Mouse (Mus musculus) intestine, embryonic 15.5 days (tissue): ENCODE results near the gene Rpusd1. TPM values are rescaled to one million over a fixed set of nuclear protein-coding genes. Genes with fewer than 3 reads are reported as not detected.
A peak's percentile ranks its signal among the peaks of the same experiment; 100 is the strongest.

Experiments
- ATAC-seq: fragments of 200-750 bp; cut with Nextera tagmentation; 2 replicates; pipeline ENCODE4 v1.8.0; 2017; ENCODE audit warnings: moderate TSS enrichment, moderate library complexity
- H3K27ac ChIP-seq: fragments of 300-500 bp; sonication (generic); 2 replicates; pipeline ENCODE4 v1.5.1; 2015; ENCODE audit warnings: mild to moderate bottlenecking, inconsistent platforms
- H3K27me3 ChIP-seq: fragments of 300-500 bp; sonication (generic); replicated peaks from 2 replicates; pipeline ENCODE4 v1.6.1; 2015; ENCODE audit warnings: inconsistent platforms
- H3K36me3 ChIP-seq: fragments of 300-500 bp; sonication (generic); 2 replicates; pipeline ENCODE4 v1.6.1; 2015; ENCODE audit warnings: inconsistent platforms
- H3K4me1 ChIP-seq: fragments of 300-500 bp; sonication (generic); replicated peaks from 2 replicates; pipeline ENCODE4 v1.6.1; 2015; ENCODE audit warnings: inconsistent platforms
- H3K4me2 ChIP-seq: fragments of 300-500 bp; sonication (generic); replicated peaks from 2 replicates; pipeline ENCODE4 v1.6.1; 2015; ENCODE audit warnings: mild to moderate bottlenecking, inconsistent platforms
- H3K4me3 ChIP-seq: fragments of 300-500 bp; sonication (generic); replicated peaks from 2 replicates; pipeline ENCODE4 v1.5.1; 2015; ENCODE audit warnings: inconsistent platforms
- H3K9ac ChIP-seq: fragments of 300-500 bp; sonication (generic); 2 replicates; pipeline ENCODE4 v1.6.1; 2015; ENCODE audit warnings: inconsistent platforms
- H3K9me3 ChIP-seq: fragments of 300-500 bp; sonication (generic); 2 replicates; pipeline ENCODE4 v1.6.1; 2016; ENCODE audit warnings: inconsistent platforms
- WGBS: fragments of 180-500 bp; shearing (Covaris S2); methylation state at CpG from one replicate; pipeline ENCODE4 v1.1.7; 2015; 5-methylcytosine and 5-hydroxymethylcytosine counted together
- polyA plus RNA-seq: library from polyadenylated mRNA; unstranded; fragments of >200 nt; fragmentation: Nextera tagmentation; extraction: Ambion mirVana; gene quantifications from 2 replicates; pipeline ENCODE4 v1.2.1, GENCODE M21; 2015

The Rpusd1 gene
- polyA plus RNA-seq, 1 experiment from 2014 or later: 16.4 TPM

DNA sequence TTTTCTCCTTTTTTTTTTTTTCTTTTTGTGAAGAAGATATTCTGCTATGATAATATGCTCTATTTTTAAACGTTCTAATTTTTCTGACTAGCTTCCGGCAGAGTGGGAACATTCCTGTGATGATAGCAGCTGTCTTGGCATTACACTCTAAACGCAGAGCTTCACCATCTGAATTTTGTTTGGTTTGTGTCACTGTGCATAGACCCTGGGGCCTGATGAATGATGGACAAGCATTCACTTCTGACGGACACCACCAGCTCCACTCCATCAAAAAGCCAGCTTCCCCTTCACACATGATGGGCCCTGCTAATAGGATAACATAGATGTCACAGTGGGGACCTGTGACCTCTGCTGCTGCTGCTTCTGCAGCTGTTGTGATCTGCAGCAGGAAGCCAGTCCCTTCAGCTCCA, 34.1 kb downstream of the Rpusd1 start:
- WGBS: 51% methylated on average over 4 of the region's 4 CpGs
- no peak overlapping the region for H3K4me2 ChIP-seq
- no peak overlapping the region for H3K4me3 ChIP-seq
- no peak for ATAC-seq
- no peaks in the 10 kb centered on the region for H3K36me3 ChIP-seq
- no peaks in the 10 kb centered on the region; the same call in 1 of the 2 replicates for H3K4me1 ChIP-seq
- H3K27ac ChIP-seq: no peak overlapping the region
- H3K9ac ChIP-seq: no peak overlapping the region
- no peaks in the 10 kb centered on the region for H3K9me3 ChIP-seq
- no peaks in the 10 kb centered on the region for H3K27me3 ChIP-seq

DNA sequence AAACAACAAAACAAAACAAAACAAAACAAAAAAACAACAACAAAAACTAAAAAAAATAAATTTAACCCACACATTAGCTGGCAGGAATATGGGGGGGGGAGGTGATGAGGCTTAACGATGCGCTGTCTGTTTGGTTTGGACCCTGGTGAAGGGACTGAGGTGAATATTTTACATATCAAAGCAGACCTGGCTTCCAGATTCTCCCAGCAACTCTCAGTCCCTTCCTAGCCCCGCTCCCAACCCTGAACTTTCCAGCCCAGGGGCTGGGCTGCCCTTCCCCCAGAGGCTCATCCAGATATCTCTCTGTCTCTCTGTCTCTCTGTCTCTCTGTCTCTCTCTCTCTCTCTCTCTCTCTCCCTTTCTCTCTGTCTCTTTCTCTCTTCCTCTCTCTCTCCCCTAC, 35.1 kb downstream of the Rpusd1 start:
- no peak for ATAC-seq
- H3K4me3 ChIP-seq: no peak overlapping the region
- no peak overlapping the region for H3K9ac ChIP-seq
- no peaks in the 10 kb centered on the region for H3K36me3 ChIP-seq
- H3K27me3 ChIP-seq: no peaks in the 10 kb centered on the region
- H3K9me3 ChIP-seq: no peaks in the 10 kb centered on the region
- no peaks in the 10 kb centered on the region for H3K4me1 ChIP-seq
- H3K4me2 ChIP-seq: no peak overlapping the region
- WGBS: 29% methylated on average over 3 of the region's 3 CpGs
- H3K27ac ChIP-seq: no peak overlapping the region

DNA sequence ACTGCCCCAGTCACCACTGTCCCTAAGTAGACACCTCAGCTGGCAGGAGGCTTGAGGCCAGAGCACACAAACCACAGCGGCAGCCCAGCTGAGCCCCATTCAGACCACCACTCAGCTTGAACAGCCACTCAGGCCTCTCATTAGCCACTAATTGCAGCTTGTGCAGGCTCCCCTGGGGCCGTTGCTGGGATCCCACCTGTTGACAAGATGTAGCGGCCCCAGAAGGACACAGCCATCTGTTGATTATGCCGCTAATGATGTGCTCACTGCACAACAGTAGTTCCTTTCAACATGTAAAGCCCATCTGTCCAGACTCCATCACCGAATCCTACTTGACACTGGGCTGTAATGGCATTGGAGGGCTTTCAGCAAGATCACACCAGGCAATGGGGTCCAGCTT, 38.4 kb downstream of the Rpusd1 start:
- Histone ChIP-seq H3K27ac (no peak overlapping the region), H3K4me1 (no peaks in the 10 kb centered on the region), H3K36me3 (no peaks in the 10 kb centered on the region), H3K4me2 (no peak overlapping the region), H3K27me3 (no peaks in the 10 kb centered on the region), H3K4me3 (no peak overlapping the region), H3K9me3 (no peaks in the 10 kb centered on the region), H3K9ac (no peak overlapping the region)
- no peak for ATAC-seq
- WGBS: 65% methylated on average over 5 of the region's 5 CpGs

DNA sequence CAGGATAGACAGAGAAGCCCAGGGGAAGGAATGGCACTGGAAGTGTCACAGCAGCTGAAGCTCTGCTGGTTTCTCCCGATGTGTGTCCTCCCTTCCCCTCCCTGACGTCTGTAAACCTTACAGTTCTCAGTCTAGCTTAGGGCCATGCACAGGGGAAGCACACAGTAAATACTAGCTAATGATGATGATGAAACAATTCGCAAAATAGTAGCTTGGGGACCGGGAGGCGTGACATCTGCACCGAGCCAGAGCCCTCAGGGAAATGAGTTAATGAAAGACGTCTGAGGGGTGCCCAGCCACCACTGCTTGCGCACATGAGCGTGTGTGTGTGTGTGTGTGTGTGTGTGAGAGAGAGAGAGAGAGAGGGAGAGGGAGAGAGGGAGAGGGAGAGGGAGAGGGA, 41.9 kb downstream of the Rpusd1 start:
- Histone ChIP-seq H3K9me3 (no peaks in the 10 kb centered on the region), H3K27ac (no peak overlapping the region), H3K9ac (no peak overlapping the region), H3K4me3 (no peak overlapping the region), H3K27me3 (no peaks in the 10 kb centered on the region), H3K36me3 (no peaks in the 10 kb centered on the region), H3K4me2 (no peak overlapping the region), H3K4me1 (peaks cover 3% of the 10 kb centered on the region)
- 51% methylated on average over 9 of the region's 9 CpGs for WGBS
- no peak for ATAC-seq

DNA sequence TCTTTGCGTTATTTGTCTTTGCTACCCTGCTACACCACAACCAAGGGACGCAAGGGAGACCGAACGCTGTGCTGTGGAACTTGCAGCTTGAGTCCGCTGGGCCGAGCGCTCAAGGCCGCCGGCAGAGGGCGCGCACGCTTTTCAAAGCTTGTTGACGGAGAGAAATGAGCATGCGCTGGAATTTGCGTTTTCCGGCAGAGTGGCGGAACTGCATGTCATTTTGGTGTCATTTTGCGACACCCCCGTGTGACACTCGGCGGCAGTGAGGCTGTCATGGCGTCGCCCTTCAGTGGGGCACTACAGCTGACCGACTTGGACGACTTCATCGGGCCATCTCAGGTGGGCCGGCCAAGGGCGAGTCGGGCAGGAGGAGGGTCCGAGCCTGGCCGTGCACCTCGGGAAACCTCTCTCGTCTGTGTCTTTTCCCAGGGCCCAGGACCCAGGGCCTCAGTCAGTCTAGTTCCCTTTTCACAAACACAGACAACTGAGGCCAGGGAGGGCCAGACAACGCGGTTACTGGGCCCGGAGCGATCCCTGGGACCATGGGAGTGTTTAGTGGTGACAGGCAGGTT, 46.2 kb downstream of the Rpusd1 start, which contains the start of gene Narfl:
Gene Narfl (plus strand): TSS at position 228 of the 572 bp plus-strand sequence.
- Histone ChIP-seq H3K9ac (peak within 1 kb of the TSS; percentile 84), H3K27me3 (no peaks in the 10 kb centered on the region), H3K9me3 (no peaks in the 10 kb centered on the region), H3K4me2 (peak within 1 kb of the TSS; percentile 73), H3K4me3 (peak within 1 kb of the TSS; percentile 68), H3K4me1 (peaks cover 7% of the 10 kb centered on the region), H3K27ac (no peak within 1 kb of the TSS), H3K36me3 (peaks cover 2% of the 10 kb centered on the region; the same call in 1 of the 2 replicates)
- under 1% methylated on average over 37 of the region's 37 CpGs for WGBS
- peak; percentile 93 for ATAC-seq

DNA sequence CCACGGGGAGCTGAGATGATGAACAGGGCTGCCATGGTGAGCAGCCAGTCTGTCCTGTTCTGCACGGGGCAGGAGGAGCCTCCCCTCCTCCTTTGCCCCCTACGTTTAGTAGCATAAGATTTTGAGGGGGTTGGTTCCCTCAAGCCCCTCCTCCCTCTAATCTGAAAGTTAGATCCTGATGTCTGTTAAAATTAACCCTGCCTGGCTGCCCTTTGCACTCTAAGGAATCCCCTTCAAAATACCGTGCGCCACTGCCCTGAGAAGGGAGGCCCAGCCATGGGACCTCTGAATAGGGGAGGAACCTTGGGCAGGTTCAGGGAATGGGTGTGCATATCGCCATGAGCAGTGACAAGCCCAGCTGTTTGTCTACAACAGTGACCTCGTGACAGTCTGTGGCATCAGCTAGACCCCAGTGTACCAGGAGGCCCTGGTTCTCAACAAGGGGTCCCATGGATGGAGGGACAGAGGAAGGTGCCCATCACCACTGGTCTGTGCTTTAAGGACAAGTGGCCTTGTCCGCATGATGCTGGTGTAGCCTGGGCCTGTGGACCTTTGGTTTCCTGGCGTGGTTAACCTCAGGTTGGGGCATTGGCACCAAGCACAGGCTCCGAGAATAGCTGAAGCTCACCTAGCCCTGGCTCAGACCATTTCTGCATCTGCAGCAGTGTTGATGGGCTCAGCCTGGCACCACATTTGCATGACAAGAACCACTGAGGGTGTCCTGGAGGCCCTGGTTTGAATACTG, 48.0 kb downstream of the Rpusd1 start:
- Histone ChIP-seq H3K27ac (no peak overlapping the region), H3K9me3 (no peaks in the 10 kb centered on the region), H3K4me1 (peaks cover 7% of the 10 kb centered on the region), H3K9ac (no peak overlapping the region), H3K4me2 (no peak overlapping the region), H3K27me3 (no peaks in the 10 kb centered on the region), H3K36me3 (peaks cover 8% of the 10 kb centered on the region; the same call in 1 of the 2 replicates), H3K4me3 (no peak overlapping the region)
- 77% methylated on average over 10 of the region's 10 CpGs for WGBS
- no peak for ATAC-seq

DNA sequence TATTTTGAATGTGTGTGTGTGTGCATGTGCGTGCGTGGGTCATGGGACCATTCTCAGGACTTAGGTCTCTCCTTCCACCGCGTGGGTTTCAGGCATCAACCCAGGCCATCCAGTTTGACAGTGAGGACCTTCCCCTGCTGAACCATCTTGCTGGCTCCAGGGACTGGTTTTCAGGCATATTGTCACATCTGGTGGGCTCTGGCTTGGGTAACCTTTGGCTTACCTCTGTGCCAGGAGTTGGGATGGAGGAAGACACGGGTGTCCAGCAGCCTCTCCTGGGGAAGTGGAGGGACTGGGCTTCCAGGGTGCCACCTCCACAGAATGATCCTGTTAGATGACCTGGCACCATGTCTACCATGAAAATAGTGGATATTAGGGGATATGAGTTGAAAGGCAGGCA, 50.5 kb downstream of the Rpusd1 start:
- Histone ChIP-seq H3K9ac (no peak overlapping the region), H3K27ac (no peak overlapping the region), H3K4me2 (no peak overlapping the region), H3K4me1 (peaks cover 9% of the 10 kb centered on the region), H3K9me3 (no peaks in the 10 kb centered on the region), H3K4me3 (no peak overlapping the region), H3K36me3 (peaks cover 22% of the 10 kb centered on the region), H3K27me3 (no peaks in the 10 kb centered on the region)
- no peak for ATAC-seq
- WGBS: 95% methylated on average over 5 of the region's 5 CpGs

Other genes with a start within 250 kb of the Rpusd1 start
- 0.49 and 0.73 TPM in 2 replicates for gene Sstr5, start 230.4 kb upstream of the Rpusd1 start, polyA plus RNA-seq
- gene Sox8, start 157.0 kb upstream of the Rpusd1 start, polyA plus RNA-seq: 5.8 and 6.1 TPM in 2 replicates
- gene Lmf1, start 148.6 kb upstream of the Rpusd1 start, polyA plus RNA-seq: 33.0 and 35.9 TPM in 2 replicates
- gene Gng13, start 10.5 kb upstream of the Rpusd1 start, polyA plus RNA-seq: 2.6 and 2.9 TPM in 2 replicates
- 23.5 and 26.8 TPM in 2 replicates for gene Chtf18, start 251 bp upstream of the Rpusd1 start, polyA plus RNA-seq
- 0.06 TPM in 1 of 2 replicates, not detected in the other for gene Mslnl, start 8.4 kb downstream of the Rpusd1 start, polyA plus RNA-seq
- gene Msln, start 26.7 kb downstream of the Rpusd1 start, polyA plus RNA-seq: 21.6 and 22.1 TPM in 2 replicates
- gene Narfl, start 46.1 kb downstream of the Rpusd1 start, polyA plus RNA-seq: 29.0 and 31.5 TPM in 2 replicates
- 37.9 and 41.5 TPM in 2 replicates for gene Haghl, start 58.0 kb downstream of the Rpusd1 start, polyA plus RNA-seq
- 0.15 and 0.40 TPM in 2 replicates for gene Ccdc78, start 58.9 kb downstream of the Rpusd1 start, polyA plus RNA-seq
- 82.5 and 101 TPM in 2 replicates for gene Fam173a, start 65.2 kb downstream of the Rpusd1 start, polyA plus RNA-seq
- not detected in 2 replicates for gene AC134908.4, start 68.0 kb downstream of the Rpusd1 start, polyA plus RNA-seq
- gene Metrn, start 69.5 kb downstream of the Rpusd1 start, polyA plus RNA-seq: 41.9 and 45.6 TPM in 2 replicates
- 3.1 and 4.1 TPM in 2 replicates for gene Fbxl16, start 81.4 kb downstream of the Rpusd1 start, polyA plus RNA-seq
- gene Wdr24, start 96.0 kb downstream of the Rpusd1 start, polyA plus RNA-seq: 25.4 and 27.7 TPM in 2 replicates
- 45.1 and 49.4 TPM in 2 replicates for gene Jmjd8, start 101.2 kb downstream of the Rpusd1 start, polyA plus RNA-seq
- gene Stub1, start 105.7 kb downstream of the Rpusd1 start, polyA plus RNA-seq: 297 and 322 TPM in 2 replicates
- gene Rhbdl1, start 109.6 kb downstream of the Rpusd1 start, polyA plus RNA-seq: 1.8 and 1.9 TPM in 2 replicates
- gene Gm20683, start 114.1 kb downstream of the Rpusd1 start, polyA plus RNA-seq: 1.1 and 2.4 TPM in 2 replicates
- gene Rhot2, start 117.2 kb downstream of the Rpusd1 start, polyA plus RNA-seq: 19.2 and 22.1 TPM in 2 replicates
- 14.0 and 18.7 TPM in 2 replicates for gene Wdr90, start 133.8 kb downstream of the Rpusd1 start, polyA plus RNA-seq
- gene Mcrip2, start 141.1 kb downstream of the Rpusd1 start, polyA plus RNA-seq: 73.0 and 77.0 TPM in 2 replicates
- 53.5 and 67.8 TPM in 2 replicates for gene Mettl26, start 147.4 kb downstream of the Rpusd1 start, polyA plus RNA-seq
- 0.29 and 0.36 TPM in 2 replicates for gene Wfikkn1, start 153.2 kb downstream of the Rpusd1 start, polyA plus RNA-seq
- gene Rab40c, start 192.1 kb downstream of the Rpusd1 start, polyA plus RNA-seq: 21.4 and 24.9 TPM in 2 replicates
- gene Pigq, start 217.3 kb downstream of the Rpusd1 start, polyA plus RNA-seq: 52.1 and 56.4 TPM in 2 replicates
- 0.10 and 0.46 TPM in 2 replicates for gene Nhlrc4, start 217.3 kb downstream of the Rpusd1 start, polyA plus RNA-seq
- gene A930017K11Rik, start 224.9 kb downstream of the Rpusd1 start, polyA plus RNA-seq: 0.20 and 0.28 TPM in 2 replicates